Mouse (Mus musculus) megakaryocyte, adult 5-6 weeks (primary cell): ENCODE measurements at regions not wholly inside any gene's neighbourhood (a gene's known extent, or its start where the extent isn't known, plus 50 kb on each side); places are given as distances from the start of the nearest gene placed in this dataset.
"Not testable (repeated sequence)": the region's sequence is repeated elsewhere in the genome, so short reads cannot be mapped to it uniquely, and the experiment has no call there.

Source experiments
- ATAC-seq: 2 replicates; pipeline ENCODE4 v1.8.0; 2016; ENCODE audit warnings: mild to moderate bottlenecking, inconsistent platforms; ENCODE audit not compliant: poor library complexity, severe bottlenecking

GRCm38 (mm10) chr11:20390622-20391021, 58.1 kb upstream of the Slc1a4 start:
- ATAC-seq, result no peak

- not testable (repeated sequence) for ATAC-seq
These were observed 60.8 kb upstream of the Slc1a4 start for GRCm38 (mm10) chr11:20393302-20393701.

GRCm38 (mm10) chr11:20393807-20394206, 61.3 kb upstream of the Slc1a4 start:
- ATAC-seq, result not testable (repeated sequence)

- no peak for ATAC-seq
These were observed 63.3 kb upstream of the Slc1a4 start for GRCm38 (mm10) chr11:20395848-20396203.

GRCm38 (mm10) chr11:20396204-20396848, 63.8 kb upstream of the Slc1a4 start:
- ATAC-seq, result no peak

- ATAC-seq, result no peak
These were observed 64.4 kb upstream of the Slc1a4 start for GRCm38 (mm10) chr11:20396884-20397283.

GRCm38 (mm10) chr11:20400302-20401234, 68.1 kb upstream of the Slc1a4 start:
- peak; percentile 66 for ATAC-seq

- no peak for ATAC-seq
These were observed 70.9 kb upstream of the Slc1a4 start for GRCm38 (mm10) chr11:20403456-20403855.

GRCm38 (mm10) chr11:20404476-20404875, 72.0 kb upstream of the Slc1a4 start:
- ATAC-seq, result no peak

- ATAC-seq, result no peak
These were observed 85.6 kb upstream of the Slc1a4 start for GRCm38 (mm10) chr11:20418141-20418540.

- ATAC-seq, result no peak
These were observed 88.4 kb upstream of the Slc1a4 start for GRCm38 (mm10) chr11:20420876-20421275.

GRCm38 (mm10) chr11:20436057-20436456, 103.5 kb upstream of the Slc1a4 start:
- no peak for ATAC-seq

- ATAC-seq, result no peak
These were observed 100.6 kb upstream of the Sertad2 start for GRCm38 (mm10) chr11:20442476-20442875.

- ATAC-seq, result peak; percentile 24; the same call in 1 of the 2 replicates
These were observed 97.8 kb upstream of the Sertad2 start for GRCm38 (mm10) chr11:20445061-20445902.

- peak; percentile 94 for ATAC-seq
These were observed 97.2 kb upstream of the Sertad2 start for GRCm38 (mm10) chr11:20445903-20446264.

- ATAC-seq, result no peak
These were observed 90.2 kb upstream of the Sertad2 start for GRCm38 (mm10) chr11:20452901-20453300.

- no peak for ATAC-seq
These were observed 89.3 kb upstream of the Sertad2 start for GRCm38 (mm10) chr11:20453786-20454185.

GRCm38 (mm10) chr11:20455085-20455864, 87.8 kb upstream of the Sertad2 start:
- ATAC-seq, result peak; percentile 99

GRCm38 (mm10) chr11:20455865-20456648, 87.0 kb upstream of the Sertad2 start:
- no peak for ATAC-seq

- no peak for ATAC-seq
These were observed 83.9 kb upstream of the Sertad2 start for GRCm38 (mm10) chr11:20459140-20459539.
